Mouse (Mus musculus): Measurements from ENCODE around the gene Cep152.
A peak's percentile ranks its signal among the peaks of the same experiment; 100 is the strongest.

Gene Cep152

GRCm38 (mm10) chr2:125624127-125624685, 707 bp downstream of the Cep152 start:
- no peak for DNase-seq

GRCm38 (mm10) chr2:125623211-125623610, 1.7 kb downstream of the Cep152 start:
- DNase-seq = no peak

GRCm38 (mm10) chr2:125620213-125620907, 4.6 kb downstream of the Cep152 start:
- no peak for DNase-seq

- DNase-seq = no peak
Observed at GRCm38 (mm10) chr2:125615858-125616424, 9.0 kb downstream of the Cep152 start.

GRCm38 (mm10) chr2:125615440-125615839, 9.5 kb downstream of the Cep152 start:
- no peak for DNase-seq

- DNase-seq = peak; percentile 40 to 59
Observed at GRCm38 (mm10) chr2:125606220-125606845, 18.6 kb downstream of the Cep152 start.

GRCm38 (mm10) chr2:125604646-125605045, 20.3 kb downstream of the Cep152 start:
- DNase-seq = peak; percentile 56 to 65

- DNase-seq = no peak
Observed at GRCm38 (mm10) chr2:125602970-125603369, 21.9 kb downstream of the Cep152 start.

GRCm38 (mm10) chr2:125598958-125599357, 26.0 kb downstream of the Cep152 start:
- no peak for DNase-seq

GRCm38 (mm10) chr2:125598251-125598650, 26.7 kb downstream of the Cep152 start:
- DNase-seq = peak in 1 of 2 experiments; percentile 41

GRCm38 (mm10) chr2:125594786-125595185, 30.1 kb downstream of the Cep152 start:
- no peak for DNase-seq

- no peak for DNase-seq
Observed at GRCm38 (mm10) chr2:125594072-125594471, 30.8 kb downstream of the Cep152 start.

GRCm38 (mm10) chr2:125591895-125592294, 33.0 kb downstream of the Cep152 start:
- DNase-seq = no peak

GRCm38 (mm10) chr2:125589287-125589686, 35.6 kb downstream of the Cep152 start:
- DNase-seq = no peak

- DNase-seq = no peak
Observed at GRCm38 (mm10) chr2:125581081-125581480, 43.8 kb downstream of the Cep152 start.

GRCm38 (mm10) chr2:125577670-125578069, 47.2 kb downstream of the Cep152 start:
- no peak for DNase-seq

GRCm38 (mm10) chr2:125576498-125576897, 48.4 kb downstream of the Cep152 start:
- DNase-seq = no peak

GRCm38 (mm10) chr2:125575766-125576165, 49.1 kb downstream of the Cep152 start:
- DNase-seq = no peak

- no peak for DNase-seq
Observed at GRCm38 (mm10) chr2:125563884-125564283, 61.0 kb downstream of the Cep152 start.

GRCm38 (mm10) chr2:125562407-125562806, 62.5 kb downstream of the Cep152 start:
- no peak for DNase-seq

GRCm38 (mm10) chr2:125560037-125560436, 64.9 kb downstream of the Cep152 start:
- DNase-seq = no peak

- DNase-seq = no peak
Observed at GRCm38 (mm10) chr2:125558634-125559589, 66.0 kb downstream of the Cep152 start.

GRCm38 (mm10) chr2:125555830-125556229, 69.1 kb downstream of the Cep152 start:
- DNase-seq = no peak

All from lung, adult 18-20 months (tissue).